Mouse (Mus musculus) small intestine, adult 2 months (tissue): ENCODE data around the gene Rps12-ps3. TPM values are rescaled to one million over a fixed set of nuclear protein-coding genes. Genes with fewer than 3 reads are reported as not detected.

Source experiments
- H3K27ac ChIP-seq: fragments of 200-500 bp; 2 replicates; pipeline ENCODE4 v1.5.1; 2012; ENCODE audit warnings: low read depth, low read length, control low read depth, inconsistent platforms; ENCODE audit not compliant: insufficient read depth
- H3K27me3 ChIP-seq: fragments of 200-500 bp; 2 replicates; pipeline ENCODE4 v1.6.1; 2012; ENCODE audit warnings: mild to moderate bottlenecking, moderate library complexity, low read length, inconsistent platforms; ENCODE audit not compliant: control insufficient read depth, insufficient read depth
- H3K36me3 ChIP-seq: fragments of 200-500 bp; 2 replicates; pipeline ENCODE4 v1.6.1; 2012; ENCODE audit warnings: mild to moderate bottlenecking, low read length, control low read depth, inconsistent platforms; ENCODE audit not compliant: control insufficient read depth, insufficient read depth
- H3K4me1 ChIP-seq: fragments of 200-500 bp; 2 replicates; pipeline ENCODE4 v1.6.1; 2012; ENCODE audit warnings: low read length, inconsistent platforms, mixed read lengths; ENCODE audit not compliant: control insufficient read depth, insufficient read depth, insufficient read length
- H3K4me3 ChIP-seq: fragments of 200-500 bp; 2 replicates; pipeline ENCODE4 v1.5.1; 2012; ENCODE audit warnings: low read depth, mild to moderate bottlenecking, control low read depth, inconsistent platforms, low read length, moderate library complexity
- CTCF ChIP-seq: fragments of 200-500 bp; IDR thresholded peaks from 2 replicates; pipeline ENCODE4 v1.5.1; 2012; ENCODE audit warnings: low read depth, mild to moderate bottlenecking, control low read depth, inconsistent platforms, low read length, moderate library complexity, mixed read lengths; ENCODE audit not compliant: insufficient replicate concordance, insufficient read length; ENCODE audit errors: extremely low read depth
- POLR2A ChIP-seq: fragments of 200-500 bp; IDR thresholded peaks from 2 replicates; pipeline ENCODE4 v1.6.1; 2012; ENCODE audit warnings: low read depth, mild to moderate bottlenecking, control low read depth, inconsistent platforms, low read length, moderate library complexity
- WGBS: fragments of 180-500 bp; shearing (Covaris S2); methylation state at CpG from one replicate; pipeline ENCODE4 v1.1.7; 2018; 5-methylcytosine and 5-hydroxymethylcytosine counted together
- polyA plus RNA-seq: library from polyadenylated mRNA; depleted of rRNA; stranded (reverse); fragments of >200 nt; gene quantifications from 2 replicates; pipeline ENCODE4 v1.2.3, GENCODE M21; 2012

Gene Rps12-ps3
- polyA plus RNA-seq, 1 experiment: 3,365 TPM

GRCm38 (mm10) chr19:59342964-59343363, 20.9 kb downstream of the Rps12-ps3 start:
- WGBS: 15% methylated on average over 2 of the region's 2 CpGs
- H3K27ac ChIP-seq: no peak overlapping the region
- TF ChIP-seq CTCF: no peak
- TF ChIP-seq POLR2A: no peak
- H3K36me3 ChIP-seq: no peaks in the 10 kb centered on the region
- no peaks in the 10 kb centered on the region for H3K27me3 ChIP-seq
- H3K4me3 ChIP-seq: no peak overlapping the region
- peaks cover 2% of the 10 kb centered on the region for H3K4me1 ChIP-seq

- peak; percentile 19; the same call in 1 of the 2 replicates for TF ChIP-seq POLR2A
- no peak for TF ChIP-seq CTCF
- WGBS: under 1% methylated on average over 14 of the region's 14 CpGs
- H3K27ac ChIP-seq: no peak overlapping the region
These were observed 22.2 kb downstream of the Rps12-ps3 start for GRCm38 (mm10) chr19:59344304-59344711.

GRCm38 (mm10) chr19:59345081-59345657, 23.1 kb downstream of the Rps12-ps3 start:
- H3K4me3 ChIP-seq: peak overlapping the region; percentile 75
- TF ChIP-seq POLR2A: no peak
- no peak for TF ChIP-seq CTCF
- no peaks in the 10 kb centered on the region for H3K27me3 ChIP-seq
- H3K27ac ChIP-seq: peak overlapping the region; percentile 62
- H3K4me1 ChIP-seq: peaks cover 2% of the 10 kb centered on the region
- no peaks in the 10 kb centered on the region for H3K36me3 ChIP-seq
- WGBS: under 1% methylated on average over 70 of the region's 70 CpGs

More at GRCm38 (mm10) chr19:59344304-59344711, 22.2 kb downstream of the Rps12-ps3 start:
- no peaks in the 10 kb centered on the region for H3K36me3 ChIP-seq
- H3K4me1 ChIP-seq: peaks cover 2% of the 10 kb centered on the region
- H3K27me3 ChIP-seq: no peaks in the 10 kb centered on the region
- H3K4me3 ChIP-seq: peak overlapping the region; percentile 75

DNA sequence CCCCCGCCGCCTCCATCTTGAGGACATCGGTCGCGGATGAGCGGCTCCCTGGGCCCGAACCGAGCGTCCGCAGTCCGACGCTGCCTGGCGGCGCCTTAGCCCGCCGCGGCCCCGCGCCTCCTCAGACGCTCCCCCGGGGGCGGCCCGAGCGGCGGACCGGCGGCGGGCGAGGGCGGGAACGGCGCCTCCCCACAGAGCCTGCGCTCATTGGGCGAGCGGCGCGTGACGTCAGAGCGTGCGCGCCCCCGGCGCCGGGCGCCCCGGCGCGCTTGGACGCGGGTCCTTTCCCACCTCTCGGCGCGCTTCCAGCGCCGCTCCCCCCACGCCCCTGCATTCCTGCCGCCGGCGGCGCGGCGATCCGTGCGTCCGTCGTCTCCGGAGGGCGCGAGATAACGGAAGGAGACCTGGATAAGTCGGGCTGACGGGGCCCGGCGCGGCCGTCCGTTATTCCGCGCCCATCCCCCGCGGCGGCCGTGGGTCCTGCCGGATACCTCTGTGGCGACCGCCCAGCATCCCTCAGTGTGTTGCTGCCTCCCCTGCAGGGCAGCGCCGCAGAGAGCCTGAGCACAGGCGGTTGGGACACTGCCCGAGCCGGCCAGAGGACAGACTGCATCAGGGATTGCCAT, 23.7 kb downstream of the Rps12-ps3 start, which contains the start of gene Pdzd8:
Gene Pdzd8, minus strand, starts transcription at position 123 of the 626 bp plus-strand sequence.
- Histone ChIP-seq H3K27me3 (no peaks in the 10 kb centered on the region), H3K36me3 (no peaks in the 10 kb centered on the region), H3K4me3 (peak within 1 kb of the TSS; percentile 75), H3K4me1 (peaks cover 2% of the 10 kb centered on the region), H3K27ac (peak within 1 kb of the TSS; percentile 62)
- under 1% methylated on average over 90 of the region's 91 CpGs for WGBS
- TF ChIP-seq CTCF (no peak), POLR2A (peak; percentile 40; the same call in 1 of the 2 replicates)

- WGBS: 10% methylated on average over 11 of the region's 11 CpGs
- no peak overlapping the region for H3K27ac ChIP-seq
- H3K36me3 ChIP-seq: no peaks in the 10 kb centered on the region
- H3K4me1 ChIP-seq: peaks cover 2% of the 10 kb centered on the region
- peak overlapping the region; percentile 75 for H3K4me3 ChIP-seq
- TF ChIP-seq CTCF (no peak), POLR2A (no peak)
- no peaks in the 10 kb centered on the region for H3K27me3 ChIP-seq
These were observed 24.2 kb downstream of the Rps12-ps3 start for GRCm38 (mm10) chr19:59346325-59346724.

- TF ChIP-seq POLR2A: no peak
- TF ChIP-seq CTCF: no peak
- H3K27me3 ChIP-seq: no peaks in the 10 kb centered on the region
- H3K27ac ChIP-seq: no peak overlapping the region
- H3K36me3 ChIP-seq: no peaks in the 10 kb centered on the region
- 94% methylated on average over 6 of the region's 6 CpGs for WGBS
- H3K4me1 ChIP-seq: no peaks in the 10 kb centered on the region
- H3K4me3 ChIP-seq: no peak overlapping the region
These were observed 27.4 kb downstream of the Rps12-ps3 start for GRCm38 (mm10) chr19:59349329-59349960.
